Mouse (Mus musculus) spleen, adult 2 months (tissue): ENCODE results near the gene Adamtsl5. TPM values are rescaled to one million over a fixed set of nuclear protein-coding genes. Genes with fewer than 3 reads are reported as not detected.
A peak's percentile ranks its signal among the peaks of the same experiment; 100 is the strongest.

Experiments
- DNase-seq, 2 experiments: peaks; one replicate each; pipeline versions ENCODE4 v3.0.0 to v3.0.0-alpha.2; 2012 to 2021; ENCODE audit warnings: low spot score in 2 of 2, low read depth in 1 of 2
- H3K27ac ChIP-seq: fragments of 200-500 bp; 2 replicates; pipeline ENCODE4 v1.5.1; 2012; ENCODE audit warnings: low read length, inconsistent platforms; ENCODE audit not compliant: insufficient read depth
- H3K27me3 ChIP-seq: fragments of 200-500 bp; 2 replicates; pipeline ENCODE4 v1.6.1; 2012; ENCODE audit warnings: mild to moderate bottlenecking, moderate library complexity, low read length, inconsistent platforms; ENCODE audit not compliant: control insufficient read depth, insufficient read depth
- H3K36me3 ChIP-seq: fragments of 200-500 bp; 2 replicates; pipeline ENCODE4 v1.6.1; 2012; ENCODE audit warnings: mild to moderate bottlenecking, low read length, inconsistent platforms; ENCODE audit not compliant: control insufficient read depth, insufficient read depth
- H3K4me1 ChIP-seq: fragments of 200-500 bp; 2 replicates; pipeline ENCODE4 v1.6.1; 2011; ENCODE audit warnings: inconsistent platforms; ENCODE audit not compliant: control insufficient read depth, insufficient read depth, insufficient read length
- H3K4me3 ChIP-seq: fragments of 200-500 bp; 2 replicates; pipeline ENCODE4 v1.5.1; 2011; ENCODE audit warnings: mild to moderate bottlenecking, inconsistent platforms; ENCODE audit not compliant: insufficient read depth, insufficient read length; ENCODE audit errors: extremely low read depth
- CTCF ChIP-seq: fragments of 200-500 bp; IDR thresholded peaks from 2 replicates; pipeline ENCODE4 v1.5.1; 2011; ENCODE audit warnings: mild to moderate bottlenecking, inconsistent platforms; ENCODE audit not compliant: insufficient read depth, insufficient read length, insufficient replicate concordance; ENCODE audit errors: extremely low read depth
- POLR2A ChIP-seq: fragments of 200-500 bp; IDR thresholded peaks from 2 replicates; pipeline ENCODE4 v1.6.1; 2011; ENCODE audit warnings: low read depth, low read length, inconsistent platforms
- WGBS: fragments of 180-500 bp; shearing (Covaris S2); methylation state at CpG from one replicate; pipeline ENCODE4 v1.1.7; 2018; 5-methylcytosine and 5-hydroxymethylcytosine counted together
- polyA plus RNA-seq: library from polyadenylated mRNA; depleted of rRNA; stranded (reverse); fragments of >200 nt; gene quantifications from 2 replicates; pipeline ENCODE4 v1.2.3, GENCODE M21; 2012

Adamtsl5 gene
- polyA plus RNA-seq, 1 experiment, result 8.8 TPM

- H3K27me3 ChIP-seq, result peaks cover 8% of the 10 kb centered on the region
- TF ChIP-seq CTCF (no peak), POLR2A (no peak)
- no peak overlapping the region for H3K27ac ChIP-seq
- no peak for DNase-seq
- peaks cover 26% of the 10 kb centered on the region for H3K4me1 ChIP-seq
- peaks cover 13% of the 10 kb centered on the region for H3K36me3 ChIP-seq
- 76% methylated on average over 7 of the region's 7 CpGs for WGBS
- no peak overlapping the region for H3K4me3 ChIP-seq
Measured at GRCm38 (mm10) chr10:80384709-80385108, 36.5 kb upstream of the Adamtsl5 start.

- WGBS, result 90% methylated on average over 4 of the region's 4 CpGs
- Histone ChIP-seq H3K27ac (no peak overlapping the region), H3K36me3 (peaks cover 13% of the 10 kb centered on the region), H3K4me1 (peaks cover 26% of the 10 kb centered on the region), H3K27me3 (peaks cover 8% of the 10 kb centered on the region), H3K4me3 (no peak overlapping the region)
- TF ChIP-seq CTCF (no peak), POLR2A (no peak)
- DNase-seq, result no peak
Measured at GRCm38 (mm10) chr10:80384115-80384639, 36.0 kb upstream of the Adamtsl5 start.

GRCm38 (mm10) chr10:80383431-80383830, 35.2 kb upstream of the Adamtsl5 start:
- no peak overlapping the region for H3K27ac ChIP-seq
- H3K36me3 ChIP-seq, result peaks cover 13% of the 10 kb centered on the region
- TF ChIP-seq CTCF (no peak), POLR2A (no peak)
- no peak overlapping the region for H3K4me3 ChIP-seq
- 84% methylated on average over 4 of the region's 4 CpGs for WGBS
- peaks cover 25% of the 10 kb centered on the region for H3K4me1 ChIP-seq
- peaks cover 8% of the 10 kb centered on the region for H3K27me3 ChIP-seq
- DNase-seq, result no peak

GRCm38 (mm10) chr10:80382641-80383365, 34.6 kb upstream of the Adamtsl5 start:
- TF ChIP-seq CTCF (no peak), POLR2A (no peak)
- H3K36me3 ChIP-seq, result peaks cover 13% of the 10 kb centered on the region
- H3K4me3 ChIP-seq, result no peak overlapping the region
- WGBS, result 96% methylated on average over 7 of the region's 7 CpGs
- H3K27ac ChIP-seq, result no peak overlapping the region
- peaks cover 19% of the 10 kb centered on the region for H3K4me1 ChIP-seq
- no peak for DNase-seq
- H3K27me3 ChIP-seq, result peaks cover 8% of the 10 kb centered on the region

- Histone ChIP-seq H3K27me3 (no peaks in the 10 kb centered on the region), H3K27ac (no peak overlapping the region), H3K4me3 (no peak overlapping the region), H3K36me3 (peaks cover 13% of the 10 kb centered on the region), H3K4me1 (no peaks in the 10 kb centered on the region)
- 54% methylated on average over 10 of the region's 10 CpGs for WGBS
- TF ChIP-seq POLR2A (no peak), CTCF (peak; percentile 57; the same call in 1 of the 2 replicates)
- DNase-seq, result no peak
Measured at GRCm38 (mm10) chr10:80377716-80378115, 29.5 kb upstream of the Adamtsl5 start.

GRCm38 (mm10) chr10:80376160-80376559, 27.9 kb upstream of the Adamtsl5 start:
- H3K36me3 ChIP-seq, result peaks cover 1% of the 10 kb centered on the region
- TF ChIP-seq POLR2A (no peak), CTCF (peak; percentile 95)
- H3K4me1 ChIP-seq, result no peaks in the 10 kb centered on the region
- no peak overlapping the region for H3K27ac ChIP-seq
- H3K4me3 ChIP-seq, result no peak overlapping the region
- peak; percentile 86 to 87 for DNase-seq
- H3K27me3 ChIP-seq, result no peaks in the 10 kb centered on the region
- WGBS, result 2% methylated on average over 7 of the region's 7 CpGs

- H3K4me3 ChIP-seq, result no peak overlapping the region
- H3K4me1 ChIP-seq, result no peaks in the 10 kb centered on the region
- no peaks in the 10 kb centered on the region for H3K36me3 ChIP-seq
- DNase-seq, result peak in 1 of 2 experiments; percentile 75
- H3K27me3 ChIP-seq, result no peaks in the 10 kb centered on the region
- no peak overlapping the region for H3K27ac ChIP-seq
- WGBS, result 49% methylated on average over 6 of the region's 6 CpGs
- no peak for TF ChIP-seq POLR2A
- TF ChIP-seq CTCF, result no peak
Measured at GRCm38 (mm10) chr10:80374063-80374462, 25.9 kb upstream of the Adamtsl5 start.
